Mouse (Mus musculus) heart, embryonic 12.5 days (tissue): ENCODE measurements at regions not wholly inside any gene's neighbourhood (a gene's known extent, or its start where the extent isn't known, plus 50 kb on each side); places are given as distances from the start of the nearest gene placed in this dataset.

Experiments used
- ATAC-seq: fragments of 200-750 bp; cut with Nextera tagmentation; 2 replicates; pipeline ENCODE4 v1.8.0; 2017; ENCODE audit warnings: moderate TSS enrichment, moderate library complexity; ENCODE audit not compliant: insufficient number of reproducible peaks, low FRiP score
- H3K27ac ChIP-seq: fragments of 300-500 bp; sonication (generic); 2 replicates; pipeline ENCODE4 v1.5.1; 2016; ENCODE audit warnings: mild to moderate bottlenecking, moderate library complexity; ENCODE audit not compliant: poor library complexity, severe bottlenecking
- H3K27me3 ChIP-seq: fragments of 300-500 bp; sonication (generic); replicated peaks from 2 replicates; pipeline ENCODE4 v1.6.1; 2016; ENCODE audit warnings: mild to moderate bottlenecking, moderate library complexity
- H3K36me3 ChIP-seq: fragments of 300-500 bp; sonication (generic); 2 replicates; pipeline ENCODE4 v1.6.1; 2016; ENCODE audit warnings: mild to moderate bottlenecking, moderate library complexity
- H3K4me1 ChIP-seq: fragments of 300-500 bp; sonication (generic); replicated peaks from 2 replicates; pipeline ENCODE4 v1.6.1; 2016; ENCODE audit warnings: mild to moderate bottlenecking
- H3K4me2 ChIP-seq: fragments of 300-500 bp; sonication (generic); 2 replicates; pipeline ENCODE4 v1.6.1; 2016; ENCODE audit warnings: mild to moderate bottlenecking, moderate library complexity
- H3K4me3 ChIP-seq: fragments of 300-500 bp; sonication (generic); 2 replicates; pipeline ENCODE4 v1.5.1; 2016; ENCODE audit warnings: mild to moderate bottlenecking
- H3K9ac ChIP-seq: fragments of 300-500 bp; sonication (generic); 2 replicates; pipeline ENCODE4 v1.6.1; 2016; ENCODE audit warnings: mild to moderate bottlenecking, moderate library complexity
- H3K9me3 ChIP-seq: fragments of 300-500 bp; sonication (generic); replicated peaks from 2 replicates; pipeline ENCODE4 v1.6.1; 2016; ENCODE audit warnings: mild to moderate bottlenecking, moderate library complexity
- WGBS: fragments of 180-500 bp; shearing (Covaris S2); methylation state at CpG from one replicate; pipeline ENCODE4 v1.1.7; 2016; 5-methylcytosine and 5-hydroxymethylcytosine counted together

DNA sequence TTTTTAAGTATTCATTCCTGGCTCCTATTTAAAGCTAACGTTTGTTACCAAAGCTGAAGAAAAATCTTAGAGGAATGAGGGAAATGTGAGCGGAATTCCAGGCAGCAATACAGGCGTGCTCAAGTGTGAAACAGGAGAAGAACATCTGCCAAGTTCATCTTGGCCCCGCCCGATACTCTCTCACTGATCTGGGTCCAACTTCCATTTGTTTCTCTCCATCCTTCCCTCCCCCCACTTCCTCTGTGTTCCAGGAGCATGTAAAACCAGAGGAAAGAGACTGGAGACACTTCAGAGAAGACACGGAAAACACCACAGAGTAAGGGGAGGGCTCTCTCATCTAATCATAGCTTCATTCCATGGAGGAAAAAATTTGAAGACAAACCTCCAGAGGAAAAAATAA lies 346.7 kb downstream of the Gm11361 start:
- no peak overlapping the region for H3K4me3 ChIP-seq
- peaks cover 20% of the 10 kb centered on the region for H3K4me1 ChIP-seq
- no peak overlapping the region for H3K27ac ChIP-seq
- no peaks in the 10 kb centered on the region for H3K9me3 ChIP-seq
- no peak overlapping the region for H3K4me2 ChIP-seq
- WGBS = 53% methylated on average over 6 of the region's 6 CpGs
- no peaks in the 10 kb centered on the region for H3K36me3 ChIP-seq
- H3K9ac ChIP-seq = no peak overlapping the region
- no peak for ATAC-seq
- no peaks in the 10 kb centered on the region for H3K27me3 ChIP-seq

GRCm38 (mm10) chr13:28600792-28601191 lies 343.5 kb downstream of the Gm11361 start:
- no peak overlapping the region for H3K9ac ChIP-seq
- H3K36me3 ChIP-seq = no peaks in the 10 kb centered on the region
- no peak for ATAC-seq
- H3K4me2 ChIP-seq = no peak overlapping the region
- peak overlapping the region; percentile 58; the same call in 1 of the 2 replicates for H3K27ac ChIP-seq
- H3K27me3 ChIP-seq = no peaks in the 10 kb centered on the region
- WGBS = 53% methylated on average over 5 of the region's 5 CpGs
- H3K4me3 ChIP-seq = no peak overlapping the region
- H3K9me3 ChIP-seq = no peaks in the 10 kb centered on the region
- H3K4me1 ChIP-seq = peaks cover 10% of the 10 kb centered on the region; the same call in 1 of the 2 replicates

- Histone ChIP-seq H3K4me2 (no peak overlapping the region), H3K4me3 (no peak overlapping the region), H3K36me3 (no peaks in the 10 kb centered on the region), H3K9me3 (no peaks in the 10 kb centered on the region), H3K27ac (no peak overlapping the region), H3K9ac (no peak overlapping the region), H3K27me3 (no peaks in the 10 kb centered on the region), H3K4me1 (peaks cover 6% of the 10 kb centered on the region; the same call in 1 of the 2 replicates)
- no peak for ATAC-seq
- 79% methylated on average over 2 of the region's 2 CpGs for WGBS
Measured at GRCm38 (mm10) chr13:28596367-28596766, 339.0 kb downstream of the Gm11361 start.

- H3K27ac ChIP-seq = no peak overlapping the region
- no peak overlapping the region for H3K4me3 ChIP-seq
- H3K36me3 ChIP-seq = no peaks in the 10 kb centered on the region
- peaks cover 7% of the 10 kb centered on the region for H3K4me1 ChIP-seq
- ATAC-seq = no peak
- no peak overlapping the region for H3K9ac ChIP-seq
- H3K9me3 ChIP-seq = no peaks in the 10 kb centered on the region
- H3K27me3 ChIP-seq = no peaks in the 10 kb centered on the region
- no peak overlapping the region for H3K4me2 ChIP-seq
- 87% methylated on average over 1 of the region's 1 CpGs for WGBS
Measured at GRCm38 (mm10) chr13:28592176-28592575, 334.8 kb downstream of the Gm11361 start.

DNA sequence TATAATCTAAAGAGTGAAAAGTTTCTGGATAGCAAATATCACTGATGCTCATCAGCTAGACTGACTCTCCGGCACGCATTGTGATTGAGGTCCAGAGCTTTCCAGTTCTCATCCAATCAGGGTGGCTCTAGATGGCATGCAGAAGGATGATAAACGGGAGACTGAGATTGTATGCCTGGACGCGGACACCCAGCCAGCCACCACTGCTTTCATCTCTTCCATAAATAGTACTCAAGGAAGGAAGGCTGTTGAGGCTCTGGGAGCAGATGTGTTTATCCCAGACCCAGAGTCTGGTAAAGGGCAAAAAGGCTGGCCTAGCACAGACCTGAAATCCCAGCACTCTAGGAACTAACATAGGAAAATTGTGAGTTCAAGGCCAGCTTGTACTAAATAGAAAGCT lies 330.6 kb downstream of the Gm11361 start:
- no peaks in the 10 kb centered on the region for H3K27me3 ChIP-seq
- H3K9me3 ChIP-seq = no peaks in the 10 kb centered on the region
- no peak overlapping the region for H3K9ac ChIP-seq
- no peak for ATAC-seq
- 17% methylated on average over 5 of the region's 5 CpGs for WGBS
- no peaks in the 10 kb centered on the region for H3K36me3 ChIP-seq
- no peak overlapping the region for H3K4me2 ChIP-seq
- peaks cover 11% of the 10 kb centered on the region for H3K4me1 ChIP-seq
- no peak overlapping the region for H3K27ac ChIP-seq
- H3K4me3 ChIP-seq = no peak overlapping the region

- no peaks in the 10 kb centered on the region for H3K9me3 ChIP-seq
- H3K27ac ChIP-seq = no peak overlapping the region
- H3K4me3 ChIP-seq = no peak overlapping the region
- H3K27me3 ChIP-seq = no peaks in the 10 kb centered on the region
- H3K4me1 ChIP-seq = peaks cover 11% of the 10 kb centered on the region
- H3K36me3 ChIP-seq = no peaks in the 10 kb centered on the region
- 83% methylated on average over 7 of the region's 7 CpGs for WGBS
- no peak overlapping the region for H3K4me2 ChIP-seq
- no peak overlapping the region for H3K9ac ChIP-seq
- no peak for ATAC-seq
Measured at GRCm38 (mm10) chr13:28586693-28587092, 329.4 kb downstream of the Gm11361 start.

- 46% methylated on average over 2 of the region's 2 CpGs for WGBS
- Histone ChIP-seq H3K9me3 (no peaks in the 10 kb centered on the region), H3K36me3 (no peaks in the 10 kb centered on the region), H3K4me1 (peaks cover 11% of the 10 kb centered on the region), H3K4me2 (no peak overlapping the region), H3K4me3 (no peak overlapping the region), H3K27me3 (no peaks in the 10 kb centered on the region), H3K27ac (no peak overlapping the region), H3K9ac (no peak overlapping the region)
- no peak for ATAC-seq
Measured at GRCm38 (mm10) chr13:28586140-28586539, 328.8 kb downstream of the Gm11361 start.

- H3K9ac ChIP-seq = no peak overlapping the region
- H3K27ac ChIP-seq = no peak overlapping the region
- peaks cover 10% of the 10 kb centered on the region for H3K4me1 ChIP-seq
- H3K27me3 ChIP-seq = no peaks in the 10 kb centered on the region
- WGBS = 70% methylated on average over 5 of the region's 5 CpGs
- no peak for ATAC-seq
- H3K4me3 ChIP-seq = no peak overlapping the region
- H3K9me3 ChIP-seq = no peaks in the 10 kb centered on the region
- no peak overlapping the region for H3K4me2 ChIP-seq
- H3K36me3 ChIP-seq = no peaks in the 10 kb centered on the region
Measured at GRCm38 (mm10) chr13:28583617-28584016, 326.3 kb downstream of the Gm11361 start.

GRCm38 (mm10) chr13:28575202-28575851 lies 318.0 kb downstream of the Gm11361 start:
- Histone ChIP-seq H3K4me1 (peaks cover 14% of the 10 kb centered on the region), H3K4me2 (0 out of 2 replicates have a peak overlapping the region, but pooled peaks have one; percentile 6), H3K27ac (peak overlapping the region; percentile 25; the same call in 1 of the 2 replicates)

DNA sequence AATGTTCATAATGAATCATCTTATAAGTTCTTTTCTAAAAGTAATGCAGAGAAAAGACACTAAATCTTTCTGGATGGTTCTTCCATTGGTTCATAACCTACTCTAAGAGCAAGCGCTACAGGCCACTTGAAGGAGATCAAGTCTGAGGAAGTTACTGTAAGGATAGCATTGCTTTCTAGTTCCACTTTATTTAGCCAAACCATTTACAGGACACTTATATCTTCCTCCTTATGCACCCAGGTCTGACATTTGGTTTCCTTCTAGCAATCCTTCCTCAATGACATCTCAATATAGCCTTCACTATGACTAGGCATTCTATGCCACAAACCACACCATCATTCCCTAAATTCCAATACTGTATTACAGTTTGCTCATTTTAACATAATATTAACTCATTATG lies 316.0 kb downstream of the Gm11361 start:
- H3K4me2 ChIP-seq = no peak overlapping the region
- 95% methylated on average over 1 of the region's 1 CpGs for WGBS
- H3K9me3 ChIP-seq = no peaks in the 10 kb centered on the region
- no peak overlapping the region for H3K4me3 ChIP-seq
- H3K27me3 ChIP-seq = no peaks in the 10 kb centered on the region
- no peak for ATAC-seq
- peaks cover 14% of the 10 kb centered on the region for H3K4me1 ChIP-seq
- H3K27ac ChIP-seq = no peak overlapping the region
- no peak overlapping the region for H3K9ac ChIP-seq
- H3K36me3 ChIP-seq = no peaks in the 10 kb centered on the region

More at GRCm38 (mm10) chr13:28575202-28575851, 318.0 kb downstream of the Gm11361 start:
- 23% methylated on average over 9 of the region's 9 CpGs for WGBS
- no peaks in the 10 kb centered on the region for H3K36me3 ChIP-seq
- no peaks in the 10 kb centered on the region for H3K9me3 ChIP-seq
- no peaks in the 10 kb centered on the region for H3K27me3 ChIP-seq
- H3K4me3 ChIP-seq = no peak overlapping the region
- H3K9ac ChIP-seq = no peak overlapping the region
- ATAC-seq = no peak

GRCm38 (mm10) chr13:28572448-28572847 lies 315.1 kb downstream of the Gm11361 start:
- no peaks in the 10 kb centered on the region for H3K9me3 ChIP-seq
- WGBS = 84% methylated on average over 1 of the region's 1 CpGs
- ATAC-seq = no peak

GRCm38 (mm10) chr13:28571716-28572115 lies 314.4 kb downstream of the Gm11361 start:
- peaks cover 14% of the 10 kb centered on the region for H3K4me1 ChIP-seq
- ATAC-seq = no peak
- no peaks in the 10 kb centered on the region for H3K27me3 ChIP-seq
- H3K27ac ChIP-seq = no peak overlapping the region
- WGBS = 73% methylated on average over 5 of the region's 5 CpGs
- H3K9me3 ChIP-seq = no peaks in the 10 kb centered on the region
- no peak overlapping the region for H3K9ac ChIP-seq
- no peak overlapping the region for H3K4me3 ChIP-seq
- H3K36me3 ChIP-seq = no peaks in the 10 kb centered on the region
- H3K4me2 ChIP-seq = no peak overlapping the region

More at GRCm38 (mm10) chr13:28572448-28572847, 315.1 kb downstream of the Gm11361 start:
- Histone ChIP-seq H3K27ac (no peak overlapping the region), H3K36me3 (no peaks in the 10 kb centered on the region), H3K9ac (no peak overlapping the region), H3K4me1 (peaks cover 14% of the 10 kb centered on the region), H3K27me3 (no peaks in the 10 kb centered on the region), H3K4me2 (no peak overlapping the region), H3K4me3 (no peak overlapping the region)
